Mouse (Mus musculus) heart, postnatal 25 days (tissue): ENCODE results near the gene Zfp219. TPM values are rescaled to one million over a fixed set of nuclear protein-coding genes. Genes with fewer than 3 reads are reported as not detected.
A peak's percentile ranks its signal among the peaks of the same experiment; 100 is the strongest.

Experiments
- DNase-seq: peaks from one replicate; pipeline ENCODE4 v3.0.0; 2022; ENCODE audit warnings: low spot score
- intact Hi-C: fragments of 180-260 bp; cut with DNase I; formaldehyde crosslinking; loops from one replicate; pipeline ENCODE4 v1.15.1; 2025
- total RNA-seq, 2 experiments: library from RNA; stranded (reverse); gene quantifications; 2 replicates each; pipeline ENCODE4 v1.2.3; 2021

Zfp219 gene
- total RNA-seq, 2 experiments from 2014 or later = 24.8 to 29.0 TPM

DNA sequence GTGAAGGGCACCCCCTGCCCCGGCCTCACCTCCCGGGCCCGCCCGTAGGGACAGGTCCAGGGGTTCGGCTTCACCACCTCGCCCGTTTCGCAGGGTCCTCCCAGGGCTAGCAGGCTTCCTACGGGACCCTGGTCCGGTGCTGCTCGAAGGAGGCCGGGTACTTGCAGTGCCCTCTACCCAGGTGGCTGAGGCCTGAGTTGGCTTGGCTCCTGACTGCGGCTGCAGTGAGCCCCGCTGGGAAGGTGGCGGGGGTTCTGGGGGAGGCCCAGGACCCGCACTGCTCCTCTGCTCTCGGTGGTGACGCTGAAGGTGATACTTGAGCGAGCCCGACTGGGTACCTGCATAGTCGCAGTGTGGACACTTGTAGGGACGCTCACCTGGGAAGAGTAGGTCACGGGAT is 13.8 kb downstream of the Zfp219 start:
- no peak for DNase-seq
- intact Hi-C loops = loop anchor here (5.0 kb wide), 1 partner anchor 74 kb away; no protein-coding TSS in a partner anchor

- no peak for DNase-seq
- intact Hi-C loops = loop anchor here (5.0 kb wide), 1 partner anchor 74 kb away; no protein-coding TSS in a partner anchor
These were observed 14.3 kb downstream of the Zfp219 start for GRCm38 (mm10) chr14:52006241-52006640.

GRCm38 (mm10) chr14:52005616-52006015 is 14.9 kb downstream of the Zfp219 start:
- intact Hi-C loops = loop anchor here (5.0 kb wide), 1 partner anchor 73 kb away; no protein-coding TSS in a partner anchor
- no peak for DNase-seq

- intact Hi-C loops = loop anchor here (5.0 kb wide), 1 partner anchor 73 kb away; no protein-coding TSS in a partner anchor
- no peak for DNase-seq
These were observed 15.4 kb downstream of the Zfp219 start for GRCm38 (mm10) chr14:52005141-52005540.

GRCm38 (mm10) chr14:52003981-52004495 is 16.5 kb downstream of the Zfp219 start:
- no peak for DNase-seq
- intact Hi-C loops = no loop called here

DNA sequence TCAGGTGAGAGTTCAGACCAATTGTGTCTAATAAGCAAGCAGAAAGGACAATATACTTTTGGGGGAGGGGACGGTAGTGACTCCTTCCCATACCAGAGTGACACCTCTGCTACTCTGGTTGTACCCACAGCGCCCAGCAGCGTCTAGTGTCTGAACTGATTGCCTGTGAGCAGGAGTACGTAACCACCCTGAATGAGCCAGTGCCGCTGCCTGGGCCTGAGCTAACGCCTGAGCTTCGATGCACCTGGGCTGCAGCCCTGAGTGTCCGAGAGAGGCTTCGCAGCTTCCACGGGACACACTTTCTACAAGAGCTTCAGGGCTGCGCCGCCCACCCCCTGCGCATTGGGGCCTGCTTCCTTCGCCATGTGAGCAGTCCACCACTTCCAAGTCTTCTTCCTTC is 23.1 kb downstream of the Zfp219 start:
- DNase-seq = no peak
- intact Hi-C loops = loop anchor here (2.0 kb wide), 1 partner anchor 95 kb away; no protein-coding TSS in a partner anchor

GRCm38 (mm10) chr14:51996866-51997265 is 23.7 kb downstream of the Zfp219 start:
- intact Hi-C loops = loop anchor here (2.0 kb wide), 1 partner anchor 94 kb away; no protein-coding TSS in a partner anchor
- DNase-seq = no peak

DNA sequence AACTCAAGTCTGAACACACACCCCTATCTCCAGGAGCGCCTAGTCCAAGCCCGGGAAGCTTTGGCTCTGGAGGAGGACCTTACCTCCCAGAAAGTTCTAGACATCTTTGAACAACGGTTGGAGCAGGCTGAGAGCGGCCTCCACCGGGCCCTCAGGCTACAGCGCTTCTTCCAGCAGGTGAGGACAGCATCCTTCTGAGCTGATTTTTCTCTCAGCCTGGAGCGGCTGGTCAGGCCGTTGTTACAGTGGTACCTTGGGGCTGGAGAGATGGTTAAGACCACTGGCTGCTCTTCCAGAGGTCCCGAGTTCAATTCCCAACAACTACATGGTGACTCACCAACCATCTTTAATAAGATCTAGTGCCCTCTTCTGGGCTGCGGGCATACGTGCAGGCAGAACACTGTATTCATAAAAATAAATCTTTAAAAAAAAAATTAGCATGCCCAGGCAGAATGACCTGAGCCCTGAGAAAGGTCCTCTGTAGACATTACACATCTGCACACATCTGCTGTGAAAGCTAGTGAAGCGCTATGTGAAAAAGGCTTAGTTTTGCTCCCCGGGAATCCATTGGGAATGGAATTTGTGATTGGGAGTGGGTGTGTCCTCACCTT is 24.2 kb downstream of the Zfp219 start:
- intact Hi-C loops = loop anchor here (2.0 kb wide), 1 partner anchor 94 kb away; no protein-coding TSS in a partner anchor
- DNase-seq = no peak

- intact Hi-C loops = no loop called here
- DNase-seq = no peak
These were observed 25.2 kb downstream of the Zfp219 start for GRCm38 (mm10) chr14:51995219-51995871.

GRCm38 (mm10) chr14:51994453-51994852 is 26.1 kb downstream of the Zfp219 start:
- no peak for DNase-seq
- intact Hi-C loops = no loop called here

DNA sequence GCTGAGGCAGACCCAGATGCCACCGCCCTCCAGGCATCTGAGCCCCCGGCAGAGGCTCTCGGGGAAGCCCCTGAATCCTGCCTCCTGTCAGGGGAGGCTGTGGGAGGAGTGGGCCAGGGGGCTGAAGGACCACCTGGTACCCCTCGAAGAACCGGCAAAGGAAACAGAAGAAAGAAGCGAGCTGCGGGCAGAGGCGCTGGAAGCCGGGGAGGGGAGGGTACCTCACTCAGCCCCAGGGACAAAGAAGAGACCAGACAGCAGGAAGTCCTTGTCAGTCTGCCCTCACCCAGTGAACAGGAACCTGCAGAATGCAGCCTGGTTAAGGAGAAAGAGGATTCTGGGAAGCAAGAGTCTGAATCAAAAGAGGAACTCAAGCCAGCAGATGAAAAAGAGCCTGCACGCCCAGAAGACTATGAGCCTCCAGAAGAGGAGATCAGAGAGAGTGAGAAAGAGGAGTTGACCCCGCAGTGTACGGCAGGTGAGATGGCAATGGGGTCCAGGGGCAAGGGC is 31.0 kb downstream of the Zfp219 start:
- no peak for DNase-seq
- intact Hi-C loops = no loop called here

- DNase-seq = no peak
- intact Hi-C loops = no loop called here
These were observed 31.8 kb downstream of the Zfp219 start for GRCm38 (mm10) chr14:51988731-51989130.

GRCm38 (mm10) chr14:51987177-51987576 is 33.4 kb downstream of the Zfp219 start:
- intact Hi-C loops = no loop called here

GRCm38 (mm10) chr14:51986153-51986505 is 34.4 kb downstream of the Zfp219 start:
- DNase-seq = no peak
- intact Hi-C loops = no loop called here

More at GRCm38 (mm10) chr14:51987177-51987576, 33.4 kb downstream of the Zfp219 start:
- no peak for DNase-seq

GRCm38 (mm10) chr14:51985301-51986152 is 35.0 kb downstream of the Zfp219 start:
- peak; percentile 88 for DNase-seq
- intact Hi-C loops = loop anchor here (2.0 kb wide), 2 partner anchors 37 to 45 kb away; no protein-coding TSS in a partner anchor

DNA sequence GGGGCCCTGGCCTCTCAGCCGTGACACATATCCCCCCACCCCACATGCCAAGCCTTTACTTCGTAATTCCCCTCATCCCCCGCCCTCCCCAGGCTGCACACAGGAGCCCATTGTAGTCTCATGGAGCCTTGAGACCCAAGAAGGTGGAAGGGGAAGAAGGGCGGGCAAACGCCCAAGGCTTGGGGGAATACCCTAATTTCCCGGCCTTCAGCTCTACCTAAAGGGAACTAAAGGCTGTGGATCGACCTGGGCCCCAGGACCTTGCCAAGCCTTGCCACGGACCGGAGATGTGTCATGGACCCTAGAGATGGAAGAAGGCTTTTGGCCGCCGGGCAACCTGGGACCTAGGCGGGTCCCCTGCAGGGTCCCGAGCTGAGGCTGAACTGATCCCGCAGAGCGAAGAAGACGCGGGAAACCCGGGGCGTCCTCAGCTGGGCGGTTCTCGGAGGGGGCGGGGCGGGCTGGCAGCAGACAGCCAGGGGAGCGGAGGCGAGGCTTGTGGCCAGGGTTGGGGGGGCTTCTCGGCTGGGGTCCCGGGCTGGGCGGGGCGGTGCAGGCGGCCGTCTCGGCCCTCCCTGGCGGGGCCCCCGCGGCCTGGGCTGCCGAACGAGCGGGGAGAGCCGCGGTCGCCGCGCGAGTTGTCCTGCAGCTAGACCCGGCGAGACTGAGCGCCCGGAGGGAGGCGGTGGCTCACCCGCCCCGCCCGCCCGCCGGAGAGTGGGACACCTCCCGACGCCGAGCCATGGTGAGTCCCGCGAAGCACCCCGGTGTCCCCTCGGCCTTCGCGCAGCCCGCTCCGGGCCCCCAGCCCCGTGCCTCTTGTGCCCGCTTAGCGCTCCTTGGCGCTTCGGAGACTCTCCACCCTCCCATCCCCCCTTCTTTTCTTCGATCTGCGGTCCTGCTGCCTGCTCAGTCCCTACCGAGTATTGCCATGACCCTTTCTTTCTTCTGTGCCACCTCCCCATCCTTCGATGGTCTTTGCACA is 36.0 kb downstream of the Zfp219 start, which contains the start of gene Arhgef40:
Gene Arhgef40, plus strand, starts transcription at position 473 of the 985 bp plus-strand sequence.
- intact Hi-C loops = loop anchor here (2.0 kb wide), 2 partner anchors 38 to 44 kb away; no protein-coding TSS in a partner anchor
- peak; percentile 64 for DNase-seq

DNA sequence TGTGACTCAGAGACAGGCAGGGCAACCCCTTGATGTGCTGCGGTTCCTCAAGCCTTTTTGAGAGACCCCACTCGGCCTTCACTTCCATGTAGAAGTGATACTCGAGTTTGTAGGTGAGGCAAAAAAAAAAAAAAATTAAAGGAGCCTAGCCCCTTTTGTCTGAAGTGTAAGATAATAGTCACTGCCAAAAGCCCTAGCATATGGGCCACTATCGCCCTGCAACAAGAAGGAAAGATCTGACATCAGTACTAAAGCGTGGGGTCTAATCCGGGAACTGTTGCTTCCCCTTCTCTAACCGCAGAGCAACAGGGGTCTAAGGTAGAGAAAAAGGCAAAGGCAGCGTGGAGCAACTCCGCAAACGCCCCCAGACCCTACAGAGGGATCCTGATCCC is 36.7 kb downstream of the Zfp219 start:
- no peak for DNase-seq
- intact Hi-C loops = loop anchor here (2.0 kb wide), 2 partner anchors 39 to 43 kb away; no protein-coding TSS in a partner anchor

GRCm38 (mm10) chr14:51983251-51983650 is 37.3 kb downstream of the Zfp219 start:
- intact Hi-C loops = no loop called here
- no peak for DNase-seq
